Mouse (Mus musculus) NIH3T3 (cell line): ENCODE measurements around the gene Slc29a1.
A peak's percentile ranks its signal among the peaks of the same experiment; 100 is the strongest.
"Not testable (repeated sequence)": the region's sequence is repeated elsewhere in the genome, so short reads cannot be mapped to it uniquely, and the experiment has no call there.

Source experiments
- DNase-seq: peaks from one replicate; pipeline ENCODE4 v3.0.0-alpha.2; 2012; ENCODE audit warnings: low read depth

Gene Slc29a1

GRCm38 (mm10) chr17:45599446-45600242 lies at the start of gene Slc29a1:
Gene Slc29a1, minus strand, starts transcription at chr17:45599606.
- DNase-seq: no peak

GRCm38 (mm10) chr17:45644185-45644584 lies 44.8 kb upstream of the Slc29a1 start:
- DNase-seq: no peak

GRCm38 (mm10) chr17:45642701-45643100 lies 43.3 kb upstream of the Slc29a1 start:
- peak; percentile 77 for DNase-seq

- DNase-seq: no peak
Measured at GRCm38 (mm10) chr17:45641981-45642380, 42.6 kb upstream of the Slc29a1 start.

GRCm38 (mm10) chr17:45638596-45639295 lies 39.3 kb upstream of the Slc29a1 start:
- DNase-seq: no peak

- peak; percentile 46 for DNase-seq
Measured at GRCm38 (mm10) chr17:45634033-45634432, 34.6 kb upstream of the Slc29a1 start.

- no peak for DNase-seq
Measured at GRCm38 (mm10) chr17:45631940-45632339, 32.5 kb upstream of the Slc29a1 start.

GRCm38 (mm10) chr17:45630992-45631391 lies 31.6 kb upstream of the Slc29a1 start:
- DNase-seq: no peak

GRCm38 (mm10) chr17:45629861-45630694 lies 30.7 kb upstream of the Slc29a1 start:
- peak; percentile 60 for DNase-seq

- no peak for DNase-seq
Measured at GRCm38 (mm10) chr17:45628885-45629855, 29.8 kb upstream of the Slc29a1 start.

GRCm38 (mm10) chr17:45628160-45628559 lies 28.8 kb upstream of the Slc29a1 start:
- no peak for DNase-seq

- DNase-seq: peak; percentile 86
Measured at GRCm38 (mm10) chr17:45626577-45627134, 27.2 kb upstream of the Slc29a1 start.

GRCm38 (mm10) chr17:45623425-45623824 lies 24.0 kb upstream of the Slc29a1 start:
- not testable (repeated sequence) for DNase-seq

GRCm38 (mm10) chr17:45619386-45620256 lies 20.2 kb upstream of the Slc29a1 start:
- DNase-seq: no peak

GRCm38 (mm10) chr17:45618941-45619385 lies 19.6 kb upstream of the Slc29a1 start:
- DNase-seq: no peak

GRCm38 (mm10) chr17:45617655-45618054 lies 18.2 kb upstream of the Slc29a1 start:
- no peak for DNase-seq

GRCm38 (mm10) chr17:45616679-45617078 lies 17.3 kb upstream of the Slc29a1 start:
- DNase-seq: peak; percentile 42

- peak; percentile 51 for DNase-seq
Measured at GRCm38 (mm10) chr17:45616046-45616650, 16.7 kb upstream of the Slc29a1 start.

- no peak for DNase-seq
Measured at GRCm38 (mm10) chr17:45612921-45613320, 13.5 kb upstream of the Slc29a1 start.
